Mouse (Mus musculus) common myeloid progenitor, adult 5-6 weeks (primary cell): ENCODE measurements around the gene Gm8978. TPM values are rescaled to one million over a fixed set of nuclear protein-coding genes. Genes with fewer than 3 reads are reported as not detected.
"Not testable (repeated sequence)": the region's sequence is repeated elsewhere in the genome, so short reads cannot be mapped to it uniquely, and the experiment has no call there.

Experiments used
- ATAC-seq: replicated peaks from 2 replicates; pipeline ENCODE4 v1.8.0; 2016; ENCODE audit warnings: low read depth, mild to moderate bottlenecking, moderate TSS enrichment, inconsistent platforms; ENCODE audit not compliant: poor library complexity, severe bottlenecking
- total RNA-seq: library from RNA; stranded (forward); fragments of 200-1000, 187-1606 nt; gene quantifications from 2 replicates; pipeline ENCODE4 v1.2.3, GENCODE M21; 2017

The Gm8978 gene
- total RNA-seq = not detected in 2 replicates

GRCm38 (mm10) chr19:33625152-33625551, at the start of gene Gm8978:
Gene Gm8978, minus strand, starts transcription at chr19:33625252.
- ATAC-seq = not testable (repeated sequence)

GRCm38 (mm10) chr19:33589626-33590302, 35.3 kb downstream of the Gm8978 start:
- peak; percentile 87 for ATAC-seq

- not testable (repeated sequence) for ATAC-seq
Observed at GRCm38 (mm10) chr19:33568551-33568950, 56.5 kb downstream of the Gm8978 start.

Other genes with a start within 250 kb of the Gm8978 start
- gene Rnls, start 233.0 kb downstream of the Gm8978 start, total RNA-seq = 0.15 and 1.9 TPM in 2 replicates
- gene Lipo4, start 107.5 kb downstream of the Gm8978 start, total RNA-seq = not detected in 2 replicates
- gene Lipo2, start 126.1 kb upstream of the Gm8978 start, total RNA-seq = not detected in 2 replicates
- 9.6 and 15.2 TPM in 2 replicates for gene Lipo3, start 136.7 kb upstream of the Gm8978 start, total RNA-seq
- not detected in 2 replicates for gene Lipo1, start 162.2 kb upstream of the Gm8978 start, total RNA-seq